Mouse (Mus musculus): ENCODE results near the gene Bcl7b.

Gene Bcl7b

DNA sequence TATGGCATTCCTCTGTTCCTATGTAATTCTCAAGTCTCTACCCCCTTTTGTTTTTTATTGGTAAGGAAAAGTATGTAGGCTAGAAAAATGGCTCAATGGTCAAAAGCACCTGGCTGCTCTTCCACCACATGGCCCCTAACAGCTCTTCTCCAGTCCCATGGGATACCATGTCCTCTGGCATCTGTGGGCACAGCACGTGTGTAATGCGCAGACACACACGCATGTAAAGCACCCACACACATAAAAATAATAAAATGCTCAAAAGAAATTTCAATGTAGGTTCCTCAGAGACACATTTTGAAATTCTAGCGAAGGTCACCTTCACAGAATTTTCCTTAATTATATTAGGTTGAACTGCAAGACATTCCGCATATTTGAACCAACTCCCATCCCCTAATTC lies 1.4 kb downstream of the Bcl7b start:
- no peak for DNase-seq (ENCODE audit: low spot score in 2 of 2)

GRCm38 (mm10) chr5:135171688-135172220 lies 3.7 kb downstream of the Bcl7b start:
- DNase-seq (ENCODE audit: low spot score in 2 of 2): no peak

DNA sequence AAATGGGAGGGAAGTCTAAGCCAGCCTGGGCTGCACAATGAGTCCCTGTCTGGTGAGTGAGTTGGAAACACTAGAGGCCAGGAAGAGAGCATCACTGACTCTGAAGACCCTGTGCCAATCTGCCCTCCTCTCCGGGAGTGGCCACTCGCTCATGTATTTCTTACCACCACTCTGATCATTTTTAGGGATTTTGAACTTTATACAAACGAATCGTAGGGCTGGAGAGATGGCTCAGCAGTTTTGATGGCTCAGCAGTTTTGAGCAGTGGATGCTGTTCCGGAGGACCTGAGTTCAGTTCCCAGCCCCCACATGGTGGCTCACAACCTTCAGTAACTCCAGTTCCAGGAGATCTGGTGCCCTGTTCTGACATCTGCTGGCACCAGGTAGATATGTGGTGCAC lies 4.9 kb downstream of the Bcl7b start:
- DNase-seq (ENCODE audit: low spot score in 2 of 2): no peak

- no peak for DNase-seq (ENCODE audit: low spot score in 2 of 2)
These were observed 7.0 kb downstream of the Bcl7b start for GRCm38 (mm10) chr5:135175086-135175485.

- no peak for DNase-seq (ENCODE audit: low spot score in 2 of 2)
These were observed 10.4 kb downstream of the Bcl7b start for GRCm38 (mm10) chr5:135178523-135178922.

DNA sequence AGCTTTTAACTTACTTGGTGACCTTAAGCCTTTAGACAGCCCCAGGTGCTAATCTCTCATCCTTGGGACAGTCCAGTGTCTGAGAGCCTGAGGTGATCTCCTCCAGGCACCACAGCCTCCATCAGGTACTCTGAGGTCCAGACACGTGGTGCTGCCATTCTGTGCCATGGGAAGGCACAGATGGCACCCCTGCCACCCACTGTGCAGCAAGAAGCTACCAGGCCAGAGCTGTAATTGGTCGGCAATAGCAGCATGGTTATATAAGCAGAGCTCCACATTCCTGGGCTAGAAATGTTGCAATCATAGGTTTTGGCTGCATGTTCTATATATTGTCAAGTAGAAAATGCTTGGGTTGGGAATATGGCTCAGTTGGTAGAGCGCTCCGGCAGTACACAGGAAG lies 10.9 kb downstream of the Bcl7b start:
- DNase-seq (ENCODE audit: low spot score in 2 of 2): no peak

- no peak for DNase-seq (ENCODE audit: low spot score in 2 of 2)
These were observed 11.5 kb downstream of the Bcl7b start for GRCm38 (mm10) chr5:135179616-135180015.

DNA sequence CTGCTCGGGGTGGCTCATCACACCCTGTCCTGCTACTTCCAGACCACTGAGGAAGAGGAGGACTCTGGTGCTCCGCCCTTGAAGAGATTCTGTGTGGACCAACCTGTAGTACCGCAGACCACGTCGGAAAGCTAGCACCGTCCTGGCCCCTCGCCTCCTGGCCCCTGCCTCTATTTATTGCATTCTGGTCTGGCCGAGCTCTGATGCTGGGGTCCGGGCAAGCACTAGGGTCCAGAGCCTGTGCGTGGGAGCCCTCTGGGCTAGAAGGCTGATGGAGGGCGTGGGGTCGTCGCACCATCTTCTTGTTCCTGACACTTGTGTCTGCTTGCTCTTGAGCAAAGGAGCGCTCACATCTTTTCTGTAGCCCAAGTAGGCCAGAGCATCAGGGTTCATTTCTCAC lies 12.7 kb downstream of the Bcl7b start:
- DNase-seq (ENCODE audit: low spot score in 2 of 2): no peak

GRCm38 (mm10) chr5:135181776-135182175 lies 13.7 kb downstream of the Bcl7b start:
- no peak for DNase-seq (ENCODE audit: low spot score in 2 of 2)

DNA sequence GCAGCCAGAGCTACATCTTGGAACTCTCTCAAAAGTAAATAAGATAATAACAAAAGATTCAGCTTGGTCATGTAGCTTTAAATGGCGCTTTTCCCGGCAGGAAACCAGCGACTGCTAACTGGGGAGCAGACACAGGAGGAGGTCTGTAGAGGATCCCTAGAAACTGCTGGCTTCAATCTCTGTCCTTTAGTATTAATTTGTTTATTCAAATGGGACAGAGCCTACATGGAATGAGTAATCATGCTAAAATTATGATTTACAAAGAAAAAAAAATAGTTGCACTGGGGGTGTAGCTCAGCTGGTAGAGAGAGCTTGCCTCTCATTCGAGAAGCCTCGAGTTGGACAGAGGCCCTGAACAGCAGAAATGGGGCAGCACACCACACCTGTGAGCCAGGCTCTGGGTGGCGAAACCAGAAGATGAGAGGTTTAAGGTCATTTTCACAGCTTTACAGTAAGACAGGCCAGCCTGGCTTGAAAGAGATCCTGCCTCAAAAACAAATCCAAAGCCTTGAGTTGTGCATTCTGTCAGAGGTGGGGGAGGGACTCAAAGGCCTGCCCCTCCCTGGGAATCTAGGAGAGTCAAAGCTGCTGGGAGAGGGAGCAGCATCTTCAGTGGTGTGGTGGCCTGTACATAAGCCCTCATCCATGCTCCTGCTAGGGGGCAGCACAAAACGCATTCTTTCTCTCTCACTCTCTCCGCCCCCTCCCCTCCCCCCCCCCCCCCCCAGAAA lies 15.2 kb downstream of the Bcl7b start:
- no peak for DNase-seq (ENCODE audit: low spot score in 2 of 2)

- DNase-seq (ENCODE audit: low spot score in 2 of 2): no peak
These were observed 16.9 kb downstream of the Bcl7b start for GRCm38 (mm10) chr5:135185016-135185415.

GRCm38 (mm10) chr5:135185596-135185995 lies 17.5 kb downstream of the Bcl7b start:
- no peak for DNase-seq (ENCODE audit: low spot score in 2 of 2)

DNA sequence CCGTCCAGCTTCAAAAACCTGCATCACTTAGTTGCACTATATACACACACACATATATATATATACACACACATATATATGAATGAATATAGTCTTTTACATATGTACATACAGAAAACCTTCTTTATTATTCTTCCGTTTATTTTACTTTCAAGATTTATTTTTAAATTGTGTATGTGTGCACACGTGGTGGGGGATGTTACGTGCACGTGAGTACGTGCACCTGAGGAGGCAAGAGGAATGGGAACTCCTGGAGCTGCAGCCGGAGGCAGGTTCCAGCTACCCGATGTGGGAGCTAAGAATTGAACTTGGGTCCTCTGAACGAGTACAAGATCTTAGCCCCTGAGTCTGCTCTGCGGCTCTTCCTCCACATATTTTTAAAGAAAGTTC lies 18.1 kb downstream of the Bcl7b start:
- DNase-seq (ENCODE audit: low spot score in 2 of 2): no peak

DNA sequence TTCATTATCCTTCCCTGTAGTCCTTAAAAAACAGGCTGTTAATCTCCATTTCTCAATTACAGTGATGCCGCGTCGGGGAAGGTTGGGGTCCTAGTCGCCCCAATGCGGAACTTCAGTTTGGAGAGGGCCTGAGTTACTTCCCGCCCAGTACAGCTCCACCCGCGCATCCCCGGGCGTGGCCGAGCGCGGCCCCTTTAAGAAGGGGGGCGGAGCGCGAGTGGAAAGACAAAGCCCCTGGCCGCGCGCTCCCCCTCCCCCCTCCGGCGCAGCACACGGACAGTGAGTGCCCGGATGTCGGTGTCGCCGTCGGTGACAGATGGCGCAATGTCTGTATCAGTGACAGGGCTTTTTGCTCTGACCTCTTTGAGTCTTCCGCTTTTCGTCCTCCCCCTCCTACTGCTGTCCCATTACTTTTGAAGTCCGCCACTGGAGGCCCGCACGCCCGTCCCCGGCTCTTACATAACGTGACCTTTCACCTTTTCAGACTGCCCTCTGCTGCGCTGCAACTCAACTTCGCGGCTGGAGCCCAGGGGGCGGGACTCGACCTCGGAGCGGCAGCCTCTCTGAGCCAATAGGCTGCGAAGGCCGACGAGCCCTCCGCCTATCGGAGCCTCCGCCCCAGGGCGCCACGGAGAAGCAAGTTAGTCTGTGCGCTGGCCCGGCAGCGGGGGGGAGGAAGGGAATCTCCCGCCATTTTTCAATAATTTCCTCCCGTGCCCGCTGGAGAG lies 18.7 kb downstream of the Bcl7b start, which contains the start of gene Baz1b:
TSS of gene Baz1b (plus strand) at position 644 of the 728 bp plus-strand sequence.
- DNase-seq (ENCODE audit: low spot score in 2 of 2): peak; percentile 98

GRCm38 (mm10) chr5:135187349-135188213 lies 19.5 kb downstream of the Bcl7b start:
- peak in 1 of 2 experiments; percentile 46 for DNase-seq (ENCODE audit: low spot score in 2 of 2)

GRCm38 (mm10) chr5:135188214-135188554 lies 20.1 kb downstream of the Bcl7b start:
- DNase-seq (ENCODE audit: low spot score in 2 of 2): no peak

DNA sequence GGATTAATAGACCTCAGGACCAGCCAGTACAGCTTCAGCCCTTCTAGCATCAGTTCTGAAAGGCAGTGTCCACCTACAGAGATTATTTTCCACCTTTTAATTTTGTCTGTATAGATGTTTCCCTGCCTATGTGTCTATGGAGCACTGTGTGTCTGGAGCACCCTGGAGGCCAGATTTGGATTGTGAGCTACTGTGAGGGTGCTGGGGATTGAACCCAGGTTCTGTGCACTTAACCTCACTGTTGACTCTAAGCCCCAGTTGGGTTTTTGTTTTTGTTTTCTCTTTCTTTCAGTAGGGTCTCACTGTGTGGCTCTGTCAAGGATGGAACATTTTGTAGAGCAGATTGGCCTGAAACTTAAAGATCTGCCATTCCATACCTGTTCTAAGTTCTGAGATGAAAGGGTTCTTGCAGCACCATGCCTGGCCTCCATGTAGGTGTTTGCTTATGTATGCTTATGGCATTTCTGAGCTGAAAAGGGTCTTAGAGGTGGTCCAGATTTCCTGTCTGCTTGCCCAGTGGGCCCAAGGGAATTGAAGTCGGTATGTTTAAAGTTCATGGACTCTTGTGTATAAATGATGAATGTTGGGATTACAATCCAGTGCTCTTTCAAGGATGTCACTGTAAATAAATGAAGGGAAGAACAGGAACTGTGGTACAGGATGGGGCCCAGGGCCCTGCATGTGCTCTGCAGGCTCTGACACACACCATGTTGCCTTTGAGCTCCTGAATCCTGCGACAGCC lies 21.4 kb downstream of the Bcl7b start:
- DNase-seq (ENCODE audit: low spot score in 2 of 2): no peak

DNA sequence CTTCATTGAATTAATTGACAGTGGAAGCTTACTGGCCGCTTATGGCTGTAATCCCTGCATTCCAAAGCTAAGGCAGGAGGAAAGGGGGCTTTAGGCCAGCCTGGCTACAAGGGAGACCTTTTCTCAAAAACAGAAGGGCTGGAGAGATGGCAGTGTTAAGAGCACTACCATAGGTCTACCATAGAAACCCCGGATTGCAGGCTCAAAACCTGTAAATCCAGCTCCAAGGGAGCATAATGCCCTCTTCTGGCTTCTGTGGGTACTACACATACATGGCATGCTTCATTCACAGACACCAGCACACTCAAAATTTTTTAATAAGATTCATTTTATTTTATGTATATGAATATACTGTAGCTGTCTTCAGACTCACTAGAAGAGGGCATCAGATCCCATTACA lies 23.5 kb downstream of the Bcl7b start:
- DNase-seq (ENCODE audit: low spot score in 2 of 2): peak in 1 of 2 experiments; percentile 53

- no peak for DNase-seq (ENCODE audit: low spot score in 2 of 2)
These were observed 24.3 kb downstream of the Bcl7b start for GRCm38 (mm10) chr5:135192431-135192830.

DNA sequence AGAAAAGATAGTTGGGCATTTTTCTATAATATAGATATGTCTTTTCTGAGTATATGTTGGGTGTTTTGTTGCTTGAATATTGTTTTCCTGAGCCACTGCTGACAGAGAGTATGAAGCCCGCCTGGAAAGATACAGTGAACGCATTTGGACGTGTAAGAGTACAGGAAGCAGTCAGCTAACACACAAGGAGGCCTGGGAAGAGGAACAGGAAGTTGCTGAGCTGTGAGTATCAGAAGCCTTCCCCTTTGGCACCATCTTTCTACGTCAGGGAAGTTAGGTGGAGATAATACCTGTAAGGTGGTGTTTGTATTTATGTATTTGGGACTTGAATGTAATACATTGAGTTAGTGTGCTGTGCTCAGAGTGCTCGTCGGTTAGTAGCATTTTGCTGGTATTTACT lies 28.3 kb downstream of the Bcl7b start:
- no peak for DNase-seq (ENCODE audit: low spot score in 2 of 2)

DNA sequence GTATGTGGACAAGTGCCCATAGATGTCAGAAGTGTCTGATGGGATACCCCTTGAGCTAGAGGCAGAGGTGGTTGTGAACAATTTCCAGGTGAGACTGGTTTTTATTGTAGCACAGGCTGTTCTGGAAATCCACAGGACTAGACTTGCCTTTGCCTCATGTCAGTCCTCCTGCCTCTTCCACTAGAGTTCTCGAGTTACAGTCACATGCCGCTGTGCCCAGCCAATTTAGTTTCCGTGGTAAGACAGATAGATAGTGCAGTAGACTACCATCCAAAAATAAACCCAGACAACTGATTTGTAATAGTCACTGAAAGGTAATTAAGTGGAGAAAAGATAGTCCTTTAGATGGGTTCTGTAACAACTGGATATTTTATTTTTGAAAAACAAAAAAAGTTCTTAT lies 34.7 kb downstream of the Bcl7b start:
- DNase-seq (ENCODE audit: low spot score in 2 of 2): no peak

Measured in frontal cortex, postnatal 10 days (tissue).